In the genomic region with DNA sequence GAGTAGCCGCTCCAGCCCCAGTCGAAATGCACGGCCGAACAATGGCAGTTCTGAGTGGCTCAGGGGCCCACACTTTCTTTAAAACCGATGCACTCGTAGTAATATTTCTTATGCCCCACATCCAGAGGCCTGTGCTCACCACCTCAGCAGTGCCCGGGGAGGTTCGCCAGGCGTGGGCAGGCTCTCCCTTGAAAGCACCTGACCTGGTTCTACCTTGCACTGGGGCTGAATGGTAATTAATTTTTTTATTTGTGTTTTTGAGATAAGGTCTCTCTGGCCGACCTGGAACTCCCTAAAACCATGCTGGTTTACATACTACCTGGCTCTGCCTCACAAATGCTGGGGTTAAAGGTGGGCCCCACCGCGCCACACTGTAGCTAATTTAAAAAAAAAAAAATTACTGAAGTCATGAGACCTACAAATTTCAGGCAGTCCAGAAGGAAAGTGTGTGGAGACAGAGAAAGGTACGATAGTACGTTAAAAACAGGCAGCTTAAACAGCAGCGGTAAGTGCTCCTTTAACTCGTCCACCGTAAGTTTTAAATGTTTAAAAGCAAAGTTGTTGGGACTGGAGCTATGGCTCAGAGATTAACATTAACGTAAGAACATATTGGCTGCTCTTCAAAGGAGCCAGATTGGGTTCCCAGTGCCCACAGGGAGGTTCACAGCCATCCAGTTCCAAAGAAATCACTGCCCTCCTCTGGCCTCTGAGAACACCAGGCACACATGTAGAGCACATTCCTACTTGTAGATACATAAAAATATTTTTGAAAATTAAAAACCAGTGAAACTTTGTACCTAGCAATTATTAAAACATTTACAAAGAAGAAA, we compare ENCODE assay signal across 8 mouse cellular contexts. TPM values are rescaled to one million over a fixed set of nuclear protein-coding genes. Genes with fewer than 3 reads are reported as not detected.
DNase-seq lines count a peak whose midpoint lies in the region; ATAC-seq lines count a peak whose summit lies in the region.

No protein-coding gene starts in this region.

- peak overlapping the region; percentile 64 for H3K9ac ChIP-seq in embryonic facial prominence, embryonic 12.5 days
- H3K9ac ChIP-seq in limb, embryonic 11.5 days (ENCODE audit: low read length): peak overlapping the region; percentile 87
- H3K9ac ChIP-seq in stomach, embryonic 15.5 days: peak overlapping the region; percentile 73

- peak; percentile 10 for DNase-seq in cerebellum, adult 9-11 months
- no peak for DNase-seq in cerebellum, postnatal 14 days
- peak; percentile 44 for DNase-seq in 3T3-L1 (ENCODE audit: low read depth, low spot score)
- DNase-seq in limb, embryonic 11.5 days (ENCODE audit: low spot score): peak; percentile 34
- no peak for DNase-seq in adrenal gland, adult 2 months
- no peak for DNase-seq in Muller cell, postnatal 12 days (ENCODE audit: inconsistent ontology term)

- H3K27ac ChIP-seq in embryonic facial prominence, embryonic 12.5 days: peak overlapping the region; percentile 98
- peak overlapping the region; percentile 92 for H3K27ac ChIP-seq in limb, embryonic 11.5 days (replicated peaks; ENCODE audit: low read depth, low read length)
- H3K27ac ChIP-seq in stomach, embryonic 15.5 days: peak overlapping the region; percentile 96

- peak overlapping the region; percentile 62 for H3K4me3 ChIP-seq in embryonic facial prominence, embryonic 12.5 days
- H3K4me3 ChIP-seq in limb, embryonic 11.5 days (ENCODE audit: low read depth, low read length): peak overlapping the region; percentile 49
- peak overlapping the region; percentile 59 for H3K4me3 ChIP-seq in stomach, embryonic 15.5 days (replicated peaks)

- 16% methylated on average over 18 of the region's 18 CpGs for WGBS in embryonic facial prominence, embryonic 12.5 days
- 15% methylated on average over 18 of the region's 18 CpGs for WGBS in limb, embryonic 11.5 days
- WGBS in stomach, embryonic 15.5 days: 8% methylated on average over 18 of the region's 18 CpGs

- no peaks in the 10 kb centered on the region for H3K9me3 ChIP-seq in embryonic facial prominence, embryonic 12.5 days
- H3K9me3 ChIP-seq in limb, embryonic 11.5 days (ENCODE audit: control insufficient read depth, low read length): no peaks in the 10 kb centered on the region
- no peaks in the 10 kb centered on the region for H3K9me3 ChIP-seq in stomach, embryonic 15.5 days

- no peaks in the 10 kb centered on the region for H3K27me3 ChIP-seq in embryonic facial prominence, embryonic 12.5 days
- no peaks in the 10 kb centered on the region for H3K27me3 ChIP-seq in limb, embryonic 11.5 days (ENCODE audit: control insufficient read depth, insufficient read depth, low read length)
- H3K27me3 ChIP-seq in stomach, embryonic 15.5 days (replicated peaks): no peaks in the 10 kb centered on the region

- no peaks in the 10 kb centered on the region for H3K36me3 ChIP-seq in embryonic facial prominence, embryonic 12.5 days
- no peaks in the 10 kb centered on the region for H3K36me3 ChIP-seq in limb, embryonic 11.5 days (ENCODE audit: control insufficient read depth, insufficient read depth, low read length)
- H3K36me3 ChIP-seq in stomach, embryonic 15.5 days: no peaks in the 10 kb centered on the region

- no peak; the same call in 1 of the 2 replicates for ATAC-seq in embryonic facial prominence, embryonic 12.5 days (ENCODE audit: insufficient number of reproducible peaks, insufficient read depth, low FRiP score, low TSS enrichment)
- ATAC-seq in limb, embryonic 11.5 days (ENCODE audit: insufficient number of reproducible peaks, low FRiP score, low TSS enrichment, low read depth): peak; percentile 33; the same call in 1 of the 2 replicates
- ATAC-seq in stomach, embryonic 15.5 days (ENCODE audit: insufficient read depth, low FRiP score, low read depth): peak; percentile 38; the same call in 1 of the 2 replicates

- peak overlapping the region; percentile 68 for H3K4me2 ChIP-seq in embryonic facial prominence, embryonic 12.5 days (replicated peaks)
- H3K4me2 ChIP-seq in limb, embryonic 11.5 days (ENCODE audit: low read depth, severe bottlenecking): peak overlapping the region; percentile 74
- peak overlapping the region; percentile 78 for H3K4me2 ChIP-seq in stomach, embryonic 15.5 days

- peaks cover 12% of the 10 kb centered on the region for H3K4me1 ChIP-seq in embryonic facial prominence, embryonic 12.5 days
- peaks cover 8% of the 10 kb centered on the region; the same call in 1 of the 2 replicates for H3K4me1 ChIP-seq in limb, embryonic 11.5 days (ENCODE audit: control insufficient read depth, insufficient read depth, low read length)
- H3K4me1 ChIP-seq in stomach, embryonic 15.5 days: peaks cover 8% of the 10 kb centered on the region

RNA-seq across cellular contexts. Expression of a gene that starts 0.8 kb away (rescaled TPM):
- polyA plus RNA-seq in embryonic facial prominence, embryonic 12.5 days (2016; fragmentation: Nextera tagmentation; extraction: Ambion mirVana): 17.8 and 19.1 TPM in 2 replicates
- polyA plus RNA-seq in limb, embryonic 11.5 days (2014; fragmentation: Nextera tagmentation; extraction: Ambion mirVana): 12.5 and 12.7 TPM in 2 replicates
- polyA plus RNA-seq in stomach, embryonic 15.5 days (2015; fragmentation: Nextera tagmentation; extraction: Ambion mirVana): 13.0 and 13.6 TPM in 2 replicates
- total RNA-seq in adrenal gland, adult 2 months (2021): 10 to 100 TPM; 31.8 to 42.5 TPM
- polyA plus RNA-seq in adrenal gland, adult 2 months (2012; rRNA removed): 2.8 and 3.2 TPM in 2 replicates

RNA-seq across cellular contexts. Expression of a gene that starts 47.1 kb away (rescaled TPM):
- not detected in 2 replicates for polyA plus RNA-seq in embryonic facial prominence, embryonic 12.5 days (2016; fragmentation: Nextera tagmentation; extraction: Ambion mirVana)
- polyA plus RNA-seq in limb, embryonic 11.5 days (2014; fragmentation: Nextera tagmentation; extraction: Ambion mirVana): not detected in 2 replicates
- polyA plus RNA-seq in stomach, embryonic 15.5 days (2015; fragmentation: Nextera tagmentation; extraction: Ambion mirVana): not detected in 2 replicates
- total RNA-seq in adrenal gland, adult 2 months (2021): not detected
- not detected in 2 replicates for polyA plus RNA-seq in adrenal gland, adult 2 months (2012; rRNA removed)

Comparison
In these comparisons a context has a peak if more than half of its experiments do, and no peak if none do; other contexts are left out.
1. DNase-seq: peak in cerebellum, adult 9-11 months (single experiment), 3T3-L1 (single experiment) and limb, embryonic 11.5 days (single experiment); none in cerebellum, postnatal 14 days (0 of 2), adrenal gland, adult 2 months (single experiment) and Muller cell, postnatal 12 days (single experiment).
2. Peak in every context shown above with its lines, with median percentiles within 50 percentile points of each other: H3K27ac ChIP-seq, H3K4me2 ChIP-seq, H3K4me3 ChIP-seq and H3K9ac ChIP-seq.